Mouse (Mus musculus) forebrain, embryonic 15.5 days (tissue): ENCODE measurements at regions not wholly inside any gene's neighbourhood (a gene's known extent, or its start where the extent isn't known, plus 50 kb on each side); places are given as distances from the start of the nearest gene placed in this dataset. TPM values are rescaled to one million over a fixed set of nuclear protein-coding genes. Genes with fewer than 3 reads are reported as not detected.

Experiments
- microRNA-seq: library from miRNA; unstranded; fragments of <30 nt; microRNA quantifications from one replicate; pipeline ENCODE4, GENCODE M21; 2016

Small RNA genes in the stretch of these regions (microRNA-seq; reads per million reads assigned to microRNA genes)
- gene Mir6378: not detected
